Mouse (Mus musculus) monocyte, adult 5-6 weeks (primary cell): ENCODE data around the gene Gpr35. TPM values are rescaled to one million over a fixed set of nuclear protein-coding genes. Genes with fewer than 3 reads are reported as not detected.

Experiments used
- ATAC-seq: fragments of 153-309, 156-312 bp; replicated peaks from 2 replicates; pipeline ENCODE4 v1.8.0; 2017; ENCODE audit warnings: mild to moderate bottlenecking; ENCODE audit not compliant: low TSS enrichment, insufficient number of reproducible peaks, severe bottlenecking, poor library complexity, low FRiP score
- total RNA-seq: library from RNA; stranded (forward); fragments of 200-1000, 200-491, 200-594 nt; gene quantifications from 3 replicates; pipeline ENCODE4 v1.2.3, GENCODE M21; 2017

Gpr35 gene
- 56.2 to 58.9 TPM (median 58.5 TPM) in 3 replicates for total RNA-seq

GRCm38 (mm10) chr1:92950607-92951006, at the start of gene Gpr35:
Gene Gpr35 (plus strand): TSS chr1:92950865.
- ATAC-seq, result no peak

DNA sequence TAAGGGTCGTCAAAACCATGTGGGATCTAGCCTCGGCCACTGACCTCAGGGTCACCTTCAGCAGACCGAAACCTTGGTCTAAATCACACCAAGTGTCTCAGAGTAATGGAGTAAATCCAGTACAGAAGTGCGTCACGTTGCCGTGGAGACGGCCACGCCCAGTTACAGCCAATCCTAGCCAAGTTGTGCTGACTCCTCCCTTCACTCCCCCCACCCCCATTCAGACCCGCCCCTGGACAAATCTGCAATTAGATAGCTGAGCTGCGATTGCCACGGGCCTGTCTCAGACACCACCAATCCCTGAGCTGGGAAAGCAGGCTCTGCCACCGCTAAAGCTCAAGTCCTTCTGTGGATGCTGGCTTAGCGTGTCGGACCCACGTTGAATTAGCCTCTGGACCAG, 47.9 kb upstream of the Gpr35 start, which contains the start of gene Ankmy1:
Gene Ankmy1 (minus strand): TSS at position 121 of the 400 bp plus-strand sequence.
- no peak for ATAC-seq

DNA sequence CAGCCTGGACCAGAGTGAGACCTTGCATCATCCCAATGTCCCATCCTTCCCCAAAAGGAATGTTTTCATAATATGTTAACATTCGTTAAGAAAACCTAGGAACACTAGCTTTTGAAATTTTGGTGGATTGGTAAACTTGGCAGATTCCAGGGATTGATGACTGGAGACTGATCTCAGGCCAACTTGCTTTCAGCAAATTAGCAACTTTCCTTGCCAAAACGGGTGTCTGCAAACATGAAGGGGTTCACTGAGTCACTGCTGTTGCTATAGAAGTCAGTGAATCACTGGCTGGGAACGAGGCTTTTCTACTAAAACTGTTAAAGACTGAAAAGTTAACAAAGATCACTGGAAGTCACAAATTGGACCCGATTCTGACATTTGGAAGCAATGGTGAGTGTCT, 47.0 kb upstream of the Gpr35 start:
- no peak for ATAC-seq

DNA sequence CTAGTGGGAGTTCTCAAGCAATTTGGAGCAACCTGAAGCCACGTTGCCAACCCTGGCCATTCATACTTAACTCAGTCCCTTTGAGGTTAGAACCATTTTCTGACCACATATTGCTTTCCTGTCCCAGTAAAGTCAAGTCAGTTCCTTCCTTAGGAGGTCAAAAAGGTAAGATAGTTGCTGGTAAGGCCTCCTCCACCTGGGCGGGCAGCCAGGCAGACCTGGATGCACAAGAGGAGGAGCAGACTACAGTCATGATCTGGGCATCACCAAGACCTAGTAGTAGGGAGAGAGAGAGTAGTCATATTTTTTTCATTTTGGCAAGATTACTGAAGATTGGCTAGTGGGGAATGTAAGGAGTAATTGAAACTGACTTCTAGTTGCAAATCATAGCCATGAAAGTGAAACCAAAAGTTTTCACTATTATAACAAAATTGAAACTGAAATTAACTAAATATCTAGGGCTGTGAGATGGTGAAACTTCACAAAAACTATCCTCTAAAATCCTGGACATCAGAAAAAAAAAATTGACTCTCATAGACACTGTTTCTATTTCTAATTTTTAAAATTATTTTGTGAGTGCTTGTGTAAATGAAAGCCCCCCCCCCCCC, 44.9 kb upstream of the Gpr35 start:
- ATAC-seq, result no peak

- peak; percentile 83 for ATAC-seq
These were observed 43.7 kb upstream of the Gpr35 start, which contains the start of gene Dusp28 for GRCm38 (mm10) chr1:92906779-92907631. Gene Dusp28 (plus strand): TSS chr1:92906981.

- ATAC-seq, result no peak; the same call in 1 of the 2 replicates
These were observed 42.9 kb upstream of the Gpr35 start for GRCm38 (mm10) chr1:92907632-92908360.

DNA sequence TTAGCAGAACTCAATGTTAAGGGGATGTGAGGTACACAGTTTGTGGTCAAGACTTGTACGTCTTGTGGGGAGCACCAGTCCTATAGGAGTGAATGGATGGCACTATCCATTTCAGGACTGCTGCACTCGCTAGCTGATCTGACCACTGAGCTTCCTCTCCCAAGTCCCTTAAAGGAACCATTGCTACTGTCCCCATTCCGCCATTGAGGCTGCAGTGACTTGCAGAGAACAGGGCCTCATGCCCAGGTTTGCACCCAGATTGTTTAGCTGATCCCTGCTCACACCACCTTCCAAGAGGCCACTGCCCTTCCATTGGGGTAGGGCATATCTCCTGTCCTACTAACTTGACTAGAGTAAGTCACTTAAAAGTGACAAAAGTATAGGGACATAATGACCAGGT, 42.0 kb upstream of the Gpr35 start:
- ATAC-seq, result no peak

- ATAC-seq, result no peak
These were observed 41.6 kb upstream of the Gpr35 start for GRCm38 (mm10) chr1:92909068-92909467.

GRCm38 (mm10) chr1:92910239-92910885, 40.3 kb upstream of the Gpr35 start, which contains the start of gene Rnpepl1:
Gene Rnpepl1 (plus strand): TSS chr1:92910783.
- ATAC-seq, result 0 out of 2 replicates have a peak, but pooled peaks have one; percentile 28

DNA sequence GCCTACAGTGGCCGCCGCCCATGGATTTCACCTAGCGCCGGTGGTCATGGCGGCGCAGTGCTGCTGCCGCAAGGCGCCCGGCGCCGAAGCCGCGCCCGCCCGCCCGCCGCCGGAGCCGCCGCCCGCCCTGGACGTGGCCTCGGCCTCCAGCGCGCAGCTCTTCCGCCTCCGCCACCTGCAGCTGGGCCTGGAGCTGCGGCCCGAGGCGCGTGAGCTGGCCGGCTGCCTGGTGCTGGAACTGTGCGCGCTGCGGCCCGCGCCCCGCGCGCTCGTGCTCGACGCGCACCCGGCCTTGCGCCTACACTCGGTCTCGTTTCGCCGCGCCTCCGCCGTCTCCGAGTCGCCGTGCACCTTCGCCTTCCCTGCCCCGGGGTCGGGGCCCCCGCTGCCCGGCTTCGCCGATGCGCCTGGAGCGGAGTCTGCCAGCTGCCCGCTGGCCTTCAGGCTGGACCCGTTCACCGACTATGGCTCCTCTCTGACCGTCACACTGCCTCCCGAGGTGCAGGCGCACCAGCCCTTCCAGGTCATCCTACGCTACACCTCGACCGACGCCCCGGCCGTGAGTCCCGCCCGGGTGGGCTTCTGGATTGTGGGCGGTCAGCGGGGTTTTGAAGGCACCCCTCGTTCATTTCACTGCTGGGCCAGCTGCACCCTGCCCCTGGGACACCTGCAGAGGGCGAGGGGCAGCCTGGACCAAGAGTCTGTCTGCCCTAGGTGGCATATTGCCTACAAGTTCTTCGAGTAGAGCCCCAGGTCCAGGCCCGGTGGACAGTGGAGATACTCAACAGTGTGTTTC, 39.5 kb upstream of the Gpr35 start:
- ATAC-seq, result no peak

DNA sequence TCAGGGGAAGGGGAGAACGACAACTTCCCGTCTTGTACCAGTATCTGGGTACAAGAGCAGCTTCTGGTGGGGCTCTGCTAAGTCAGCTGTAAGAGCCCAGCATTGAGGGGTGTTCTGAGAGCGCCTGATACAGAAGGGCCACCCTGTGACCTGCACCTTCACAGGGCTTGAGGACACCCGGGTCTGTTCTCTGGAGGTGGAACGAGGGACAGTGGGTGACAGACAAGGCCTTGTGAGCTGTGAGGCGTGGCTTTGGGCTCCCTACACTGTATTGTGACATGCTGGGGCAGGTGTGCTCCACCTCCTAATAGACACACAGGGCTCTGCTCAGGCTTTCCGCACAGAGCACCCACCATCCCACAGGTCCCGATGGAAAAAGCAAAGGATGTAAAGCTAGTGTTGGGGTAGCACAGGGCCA, 38.9 kb upstream of the Gpr35 start:
- ATAC-seq, result no peak

DNA sequence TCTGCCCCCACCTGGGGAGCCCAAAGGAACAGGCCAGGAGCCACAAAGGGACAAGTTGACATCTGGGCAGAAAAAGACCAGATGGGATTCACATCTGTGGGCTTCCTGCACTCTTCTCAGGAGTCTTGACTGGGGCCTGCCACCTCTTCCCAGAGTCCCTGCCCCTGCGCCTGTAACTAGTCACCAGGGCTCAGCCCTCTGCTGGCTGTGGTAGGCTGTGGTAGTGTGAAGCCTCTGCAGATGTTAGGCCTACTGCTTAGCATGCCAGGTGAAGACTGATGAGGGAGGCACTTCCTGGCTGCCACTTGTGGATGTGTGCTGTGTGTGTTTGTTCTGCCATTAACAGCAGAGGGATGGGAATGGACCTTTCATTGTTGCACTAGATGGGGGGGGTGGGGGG, 38.4 kb upstream of the Gpr35 start:
- ATAC-seq, result no peak

DNA sequence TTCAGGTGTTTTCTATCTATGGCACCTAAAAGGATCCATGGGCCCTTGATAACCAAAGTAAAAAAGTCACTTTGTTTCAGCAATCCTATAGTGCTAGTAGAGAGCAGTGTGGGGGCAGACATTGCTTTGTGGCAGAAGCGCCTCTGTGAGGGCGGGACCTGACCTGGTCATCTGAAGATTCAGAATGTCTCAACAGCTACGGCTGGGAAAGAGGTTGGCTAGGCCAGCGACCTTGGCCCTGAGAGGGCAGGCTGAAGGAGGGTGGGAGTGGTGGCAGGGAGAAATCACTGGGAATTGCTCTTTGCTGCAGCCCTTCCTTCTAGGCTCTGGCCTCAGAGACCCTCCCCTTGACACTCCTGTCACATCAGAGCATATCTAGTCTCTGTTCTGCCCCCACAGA, 36.4 kb upstream of the Gpr35 start:
- no peak for ATAC-seq

DNA sequence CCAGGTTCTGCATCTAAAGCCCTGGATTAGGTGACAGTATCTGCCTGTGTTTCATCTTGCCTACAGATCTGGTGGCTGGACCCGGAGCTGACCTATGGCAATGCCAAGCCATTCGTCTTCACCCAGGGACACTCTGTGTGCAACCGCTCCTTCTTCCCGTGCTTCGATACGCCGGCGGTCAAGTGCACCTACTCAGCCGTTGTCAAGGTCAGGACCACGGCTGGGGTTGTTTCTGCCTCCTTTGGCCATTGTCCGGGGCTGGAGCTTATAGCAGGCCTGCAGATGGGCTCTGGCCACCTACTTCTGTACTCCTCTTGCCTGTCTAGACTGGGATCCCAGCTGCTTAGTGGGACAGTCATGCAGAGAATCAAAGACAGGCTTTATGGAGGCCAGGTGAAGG, 35.7 kb upstream of the Gpr35 start:
- ATAC-seq, result no peak

- ATAC-seq, result no peak
These were observed 33.9 kb upstream of the Gpr35 start for GRCm38 (mm10) chr1:92916725-92917124.

- ATAC-seq, result no peak
These were observed 31.5 kb upstream of the Gpr35 start for GRCm38 (mm10) chr1:92919151-92919550.

- ATAC-seq, result no peak
These were observed 30.9 kb upstream of the Gpr35 start for GRCm38 (mm10) chr1:92919775-92920174.
